Mouse (Mus musculus) heart, adult 2 months (tissue): Measurements from ENCODE around the gene Ipcef1. TPM values are rescaled to one million over a fixed set of nuclear protein-coding genes. Genes with fewer than 3 reads are reported as not detected.

Experiments used
- DNase-seq, 2 experiments: peaks; one replicate each; pipeline ENCODE4 v3.0.0; 2021
- H3K27ac ChIP-seq: fragments of 200-600 bp; 2 replicates; pipeline ENCODE4 v1.8.1; 2022
- H3K27me3 ChIP-seq: fragments of 200-500 bp; 2 replicates; pipeline ENCODE4 v1.6.1; 2012; ENCODE audit warnings: mild to moderate bottlenecking, low read length, inconsistent platforms, mixed read lengths; ENCODE audit not compliant: control insufficient read depth, insufficient read depth
- H3K36me3 ChIP-seq: fragments of 200-500 bp; 2 replicates; pipeline ENCODE4 v1.6.1; 2012; ENCODE audit warnings: low read length, inconsistent platforms; ENCODE audit not compliant: control insufficient read depth, insufficient read depth
- H3K4me1 ChIP-seq: fragments of 200-500 bp; 2 replicates; pipeline ENCODE4 v1.6.1; 2011; ENCODE audit warnings: low read length; ENCODE audit not compliant: control insufficient read depth, insufficient read depth
- H3K4me3 ChIP-seq: fragments of 200-600 bp; 2 replicates; pipeline ENCODE4 v1.8.1; 2022
- H3K79me2 ChIP-seq: fragments of 200-500 bp; replicated peaks from 2 replicates; pipeline ENCODE4 v1.6.1; 2012; ENCODE audit warnings: mild to moderate bottlenecking, inconsistent platforms, low read length, moderate library complexity, mixed read lengths; ENCODE audit not compliant: control insufficient read depth, insufficient read depth
- H3K9ac ChIP-seq: fragments of 200-500 bp; 2 replicates; pipeline ENCODE4 v1.6.1; 2012; ENCODE audit warnings: low read depth, mild to moderate bottlenecking, control low read depth, inconsistent platforms, low read length, mixed read lengths
- CTCF ChIP-seq: fragments of 200-600 bp; IDR thresholded peaks from 2 replicates; pipeline ENCODE4 v1.8.1; 2022; ENCODE audit warnings: antibody characterized with exemption, mild to moderate bottlenecking, moderate library complexity
- EP300 ChIP-seq: fragments of 200-500 bp; IDR thresholded peaks from 2 replicates; pipeline ENCODE4 v1.6.1; 2011; ENCODE audit warnings: low read depth, low read length, control low read depth; ENCODE audit not compliant: insufficient read depth
- POLR2A ChIP-seq: fragments of 200-500 bp; IDR thresholded peaks from 2 replicates; pipeline ENCODE4 v1.6.1; 2011; ENCODE audit warnings: mild to moderate bottlenecking, low read depth, low read length, control low read depth; ENCODE audit not compliant: insufficient read depth
- WGBS: fragments of 180-500 bp; shearing (Covaris S2); methylation state at CpG from one replicate; pipeline ENCODE4 v1.1.7; 2018; 5-methylcytosine and 5-hydroxymethylcytosine counted together
- intact Hi-C: fragments of 180-260 bp; cut with DNase I; formaldehyde crosslinking; loops from one replicate; pipeline ENCODE4 v1.15.1; 2025
- polyA plus RNA-seq: library from polyadenylated mRNA; depleted of rRNA; stranded (reverse); fragments of >200 nt; gene quantifications from 2 replicates; pipeline ENCODE4 v1.2.3, GENCODE M21; 2012; rRNA removed
- total RNA-seq, 2 experiments: library from RNA; stranded (reverse); gene quantifications; 2 replicates each; pipeline ENCODE4 v1.2.3; 2021

The Ipcef1 gene
- total and polyA plus RNA-seq, 3 experiments, result 0.27 to 0.34 (median 0.31) TPM

DNA sequence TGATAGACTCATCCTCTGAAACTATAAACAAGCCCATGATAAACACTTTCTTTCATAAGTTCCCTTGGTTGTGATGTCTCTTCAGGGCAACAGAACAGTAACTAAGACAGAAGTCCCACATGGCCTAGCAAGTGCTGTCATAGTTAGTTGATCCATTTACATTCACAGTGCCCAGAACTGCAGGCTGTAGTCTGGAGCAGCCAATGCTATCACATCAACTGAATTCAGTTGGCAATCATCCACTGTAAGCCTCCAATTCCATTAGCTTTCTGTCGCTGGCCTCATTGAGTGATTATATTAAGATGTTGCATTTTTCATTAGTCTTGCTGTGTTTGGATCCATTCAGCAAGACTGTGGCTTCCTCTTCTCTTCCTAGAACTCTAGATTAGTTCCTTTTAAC, 206.0 kb downstream of the Ipcef1 start:
- Histone ChIP-seq H3K4me3 (no peak overlapping the region), H3K27ac (no peak overlapping the region), H3K4me1 (no peaks in the 10 kb centered on the region), H3K79me2 (no peaks in the 10 kb centered on the region), H3K36me3 (no peaks in the 10 kb centered on the region), H3K27me3 (no peaks in the 10 kb centered on the region), H3K9ac (no peak overlapping the region)
- TF ChIP-seq EP300 (no peak), CTCF (no peak), POLR2A (no peak)
- no peak for DNase-seq
- intact Hi-C loops, result no loop called here
- 76% methylated on average over 1 of the region's 1 CpGs for WGBS

GRCm38 (mm10) chr10:6842225-6842624, 210.1 kb downstream of the Ipcef1 start:
- H3K4me3 ChIP-seq, result no peak overlapping the region
- WGBS, result 50% methylated on average over 1 of the region's 1 CpGs

More at GRCm38 (mm10) chr10:6842225-6842624, 210.1 kb downstream of the Ipcef1 start:
- TF ChIP-seq POLR2A (no peak), CTCF (no peak), EP300 (no peak)
- no peaks in the 10 kb centered on the region for H3K4me1 ChIP-seq
- DNase-seq, result no peak
- no peak overlapping the region for H3K9ac ChIP-seq
- no peaks in the 10 kb centered on the region for H3K27me3 ChIP-seq
- no peak overlapping the region for H3K27ac ChIP-seq
- H3K79me2 ChIP-seq, result no peaks in the 10 kb centered on the region
- intact Hi-C loops, result no loop called here
- H3K36me3 ChIP-seq, result no peaks in the 10 kb centered on the region

Other genes starting within 250 kb of the Ipcef1 start
- gene Cnksr3, start 159.8 kb upstream of the Ipcef1 start, total RNA-seq, result 10 to 100 TPM; 22.2 to 28.3 TPM
- gene Cnksr3, start 159.8 kb upstream of the Ipcef1 start, polyA plus RNA-seq, result 9.3 and 10.4 TPM in 2 replicates